Mouse (Mus musculus): ENCODE measurements around the gene Mastl. TPM values are rescaled to one million over a fixed set of nuclear protein-coding genes. Genes with fewer than 3 reads are reported as not detected.

Mastl gene
- polyA plus RNA-seq (2015; fragmentation: Nextera tagmentation; extraction: Ambion mirVana), result 7.8 and 8.0 TPM in 2 replicates

GRCm38 (mm10) chr2:23155777-23156607 lies at the start of gene Mastl, which contains the start of gene Yme1l1:
Gene Mastl (minus strand): TSS chr2:23156024.
Gene Yme1l1 (plus strand): TSS chr2:23156369.
- Histone ChIP-seq H3K36me3 (peaks cover 8% of the 10 kb centered on the region), H3K4me2 (peak within 1 kb of the TSS; percentile 94), H3K4me3 (peak within 1 kb of the TSS; percentile 91), H3K27ac (replicated peaks) (peak within 1 kb of the TSS; percentile 100), H3K9ac (peak within 1 kb of the TSS; percentile 87), H3K4me1 (peaks cover 33% of the 10 kb centered on the region), H3K9me3 (no peaks in the 10 kb centered on the region), H3K27me3 (replicated peaks) (no peaks in the 10 kb centered on the region)
- WGBS, result under 1% methylated on average over 61 of the region's 61 CpGs
- ATAC-seq (ENCODE audit: extremely low read depth, insufficient number of reproducible peaks, low FRiP score, low TSS enrichment), result peak; percentile 98

DNA sequence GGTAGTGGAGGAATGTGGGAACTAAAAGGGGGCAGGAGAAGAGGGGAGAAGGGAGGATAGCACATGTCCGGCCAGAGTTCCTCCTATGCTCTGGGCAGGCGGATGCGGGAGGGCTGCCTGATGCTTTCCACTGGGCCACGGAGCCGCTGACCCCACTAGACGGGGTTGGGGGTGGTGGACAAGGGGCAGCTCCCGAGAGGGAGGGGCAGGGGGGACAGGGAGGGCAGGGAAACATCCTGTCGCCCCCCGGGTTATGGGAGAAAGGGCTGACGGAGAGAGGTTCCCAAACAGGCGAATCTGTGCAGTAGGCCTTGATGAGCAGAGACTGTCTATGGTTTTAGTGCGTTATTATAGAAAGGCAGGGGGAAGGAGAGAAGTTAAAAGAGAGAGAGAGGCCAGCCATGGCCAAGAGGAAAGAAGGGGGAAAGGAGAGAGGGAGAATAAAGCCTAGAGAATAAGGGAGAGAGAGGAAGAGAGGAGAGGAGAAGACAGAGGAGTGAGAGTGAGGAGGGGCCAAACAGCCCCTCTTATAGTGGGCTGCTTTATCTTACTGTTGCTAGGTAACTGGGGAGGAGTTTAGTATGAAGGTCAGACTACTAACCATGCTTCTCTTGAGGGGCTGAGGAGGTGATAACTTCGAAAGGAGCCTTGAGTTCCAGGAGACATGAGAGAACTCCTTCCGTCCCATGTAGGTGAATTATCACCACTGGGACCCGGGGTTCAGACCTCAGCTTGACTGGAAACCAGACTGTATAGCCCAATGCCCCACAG lies 47.3 kb upstream of the Mastl start:
- 48% methylated on average over 15 of the region's 15 CpGs for WGBS
- H3K27ac ChIP-seq (replicated peaks), result no peak overlapping the region

DNA sequence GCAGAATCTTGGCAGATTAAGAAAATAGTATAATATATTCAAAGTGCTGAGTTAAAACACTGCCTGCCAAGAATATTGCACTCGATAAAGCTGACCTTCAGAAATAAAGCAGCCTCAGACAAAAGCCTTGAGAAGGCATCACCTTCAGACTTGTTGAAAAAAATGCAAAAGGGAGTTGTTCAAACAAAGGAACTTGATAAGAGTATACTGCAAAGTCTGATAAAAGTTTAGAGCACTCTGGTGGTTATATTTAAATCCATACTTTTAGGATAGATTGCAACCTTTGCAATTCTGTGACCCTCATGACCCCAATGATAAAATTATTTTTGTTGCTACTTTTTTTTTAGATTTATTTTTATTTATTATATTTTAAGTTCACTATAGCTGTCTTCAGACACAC lies 45.2 kb upstream of the Mastl start:
- H3K36me3 ChIP-seq, result peaks cover 34% of the 10 kb centered on the region
- no peaks in the 10 kb centered on the region for H3K27me3 ChIP-seq (replicated peaks)
- 49% methylated on average over 1 of the region's 1 CpGs for WGBS
- H3K4me3 ChIP-seq, result no peak overlapping the region
- no peaks in the 10 kb centered on the region for H3K9me3 ChIP-seq
- no peak for ATAC-seq (ENCODE audit: extremely low read depth, insufficient number of reproducible peaks, low FRiP score, low TSS enrichment)
- no peak overlapping the region for H3K9ac ChIP-seq
- peaks cover 8% of the 10 kb centered on the region for H3K4me1 ChIP-seq
- H3K4me2 ChIP-seq, result no peak overlapping the region
- H3K27ac ChIP-seq (replicated peaks), result no peak overlapping the region

More for the DNA sequence above, 47.3 kb upstream of the Mastl start:
- Histone ChIP-seq H3K27me3 (replicated peaks) (no peaks in the 10 kb centered on the region), H3K4me2 (no peak overlapping the region), H3K9me3 (no peaks in the 10 kb centered on the region), H3K36me3 (peaks cover 23% of the 10 kb centered on the region), H3K4me3 (no peak overlapping the region), H3K9ac (no peak overlapping the region), H3K4me1 (peaks cover 8% of the 10 kb centered on the region)
- ATAC-seq (ENCODE audit: extremely low read depth, insufficient number of reproducible peaks, low FRiP score, low TSS enrichment), result no peak

DNA sequence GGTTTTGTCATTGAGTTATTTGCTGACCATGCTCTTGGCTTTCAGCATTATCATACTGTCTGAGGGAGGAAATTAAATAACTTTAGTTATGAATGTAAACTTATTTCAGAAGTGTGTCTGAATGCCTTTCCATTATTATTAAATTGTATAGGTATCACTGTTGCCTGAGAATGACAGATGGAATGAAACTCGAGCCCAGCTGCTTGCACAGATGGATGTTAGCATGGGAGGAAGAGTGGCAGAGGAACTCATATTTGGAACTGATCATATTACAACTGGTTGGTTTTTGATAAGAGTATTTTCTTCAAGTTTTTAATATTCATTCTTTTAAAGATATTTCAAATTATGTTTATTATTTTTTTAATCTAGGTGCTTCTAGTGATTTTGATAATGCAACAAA lies 38.5 kb upstream of the Mastl start:
- 86% methylated on average over 1 of the region's 1 CpGs for WGBS
- Histone ChIP-seq H3K4me3 (no peak overlapping the region), H3K9ac (no peak overlapping the region), H3K9me3 (no peaks in the 10 kb centered on the region), H3K36me3 (peaks cover 77% of the 10 kb centered on the region), H3K27ac (replicated peaks) (no peak overlapping the region), H3K4me2 (no peak overlapping the region), H3K4me1 (no peaks in the 10 kb centered on the region), H3K27me3 (replicated peaks) (no peaks in the 10 kb centered on the region)
- ATAC-seq (ENCODE audit: extremely low read depth, insufficient number of reproducible peaks, low FRiP score, low TSS enrichment), result no peak

DNA sequence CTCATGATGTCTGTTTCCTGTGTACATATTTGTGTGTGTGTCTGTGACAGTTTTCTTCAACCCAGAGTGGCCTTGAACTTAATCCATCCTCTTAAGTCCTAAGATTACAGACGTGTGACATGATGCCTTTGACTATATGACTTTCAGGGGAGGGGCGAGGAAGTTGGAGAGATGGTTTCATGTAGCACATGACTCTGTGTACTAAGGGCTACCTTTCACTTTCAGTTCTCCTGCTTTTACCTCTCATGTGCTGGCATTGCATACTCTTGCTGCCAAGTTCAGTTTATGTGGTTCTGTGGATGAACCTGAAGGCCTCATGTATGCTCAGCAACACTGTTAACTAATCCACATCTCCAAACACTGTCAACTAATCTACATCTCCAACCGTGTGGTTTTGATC lies 16.5 kb upstream of the Mastl start:
- no peak for ATAC-seq (ENCODE audit: extremely low read depth, insufficient number of reproducible peaks, low FRiP score, low TSS enrichment)
- Histone ChIP-seq H3K4me3 (no peak overlapping the region), H3K27ac (replicated peaks) (no peak overlapping the region), H3K4me1 (no peaks in the 10 kb centered on the region), H3K4me2 (no peak overlapping the region), H3K9ac (no peak overlapping the region), H3K36me3 (peaks cover 86% of the 10 kb centered on the region), H3K9me3 (no peaks in the 10 kb centered on the region), H3K27me3 (replicated peaks) (no peaks in the 10 kb centered on the region)
- 64% methylated on average over 3 of the region's 3 CpGs for WGBS

DNA sequence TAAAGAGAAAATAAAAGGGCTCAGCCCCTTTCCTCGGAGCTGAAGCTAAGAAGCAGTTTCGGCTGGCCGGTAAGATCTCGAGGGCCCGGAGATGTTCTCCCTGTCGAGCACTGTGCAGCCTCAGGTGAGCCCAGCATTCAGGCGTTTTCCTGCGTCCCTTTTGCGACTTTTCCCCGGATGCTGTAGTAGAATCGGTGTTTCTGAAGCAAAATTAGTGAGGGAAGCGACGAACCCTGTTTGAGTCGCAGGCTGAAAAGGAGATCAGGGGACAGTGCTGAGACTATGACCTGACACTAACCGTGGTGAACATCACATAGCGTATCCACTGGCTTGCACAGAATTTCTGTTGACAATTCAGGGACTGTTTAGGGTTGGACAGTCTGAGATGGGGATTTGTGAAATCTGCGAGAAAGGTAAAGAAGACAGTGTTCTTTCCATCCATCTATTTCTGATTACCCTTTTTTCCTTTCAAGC lies 821 bp upstream of the Mastl start:
- Histone ChIP-seq H3K27me3 (replicated peaks) (no peaks in the 10 kb centered on the region), H3K4me2 (peak overlapping the region; percentile 94), H3K36me3 (peaks cover 14% of the 10 kb centered on the region), H3K9me3 (no peaks in the 10 kb centered on the region), H3K4me1 (peaks cover 33% of the 10 kb centered on the region), H3K9ac (peak overlapping the region; percentile 87), H3K4me3 (peak overlapping the region; percentile 91), H3K27ac (replicated peaks) (peak overlapping the region; percentile 100)
- WGBS, result 3% methylated on average over 17 of the region's 17 CpGs
- ATAC-seq (ENCODE audit: extremely low read depth, insufficient number of reproducible peaks, low FRiP score, low TSS enrichment), result no peak

GRCm38 (mm10) chr2:23155199-23155621 lies 614 bp downstream of the Mastl start:
- Histone ChIP-seq H3K4me2 (peak overlapping the region; percentile 94), H3K9ac (peak overlapping the region; percentile 87), H3K27ac (replicated peaks) (peak overlapping the region; percentile 100), H3K9me3 (no peaks in the 10 kb centered on the region), H3K36me3 (peaks cover 11% of the 10 kb centered on the region), H3K4me3 (peak overlapping the region; percentile 91), H3K27me3 (replicated peaks) (no peaks in the 10 kb centered on the region), H3K4me1 (peaks cover 33% of the 10 kb centered on the region)
- 6% methylated on average over 5 of the region's 5 CpGs for WGBS
- no peak for ATAC-seq (ENCODE audit: extremely low read depth, insufficient number of reproducible peaks, low FRiP score, low TSS enrichment)

GRCm38 (mm10) chr2:23119573-23119972 lies 36.3 kb downstream of the Mastl start:
- no peak for ATAC-seq (ENCODE audit: extremely low read depth, insufficient number of reproducible peaks, low FRiP score, low TSS enrichment)
- no peak overlapping the region for H3K4me2 ChIP-seq
- H3K9ac ChIP-seq, result no peak overlapping the region
- H3K4me3 ChIP-seq, result no peak overlapping the region
- H3K9me3 ChIP-seq, result no peaks in the 10 kb centered on the region
- no peak overlapping the region for H3K27ac ChIP-seq (replicated peaks)
- H3K4me1 ChIP-seq, result 0 out of 2 replicates have a peak, but pooled peaks cover 3% of the 10 kb centered on the region
- no peaks in the 10 kb centered on the region for H3K27me3 ChIP-seq (replicated peaks)
- peaks cover 56% of the 10 kb centered on the region for H3K36me3 ChIP-seq

DNA sequence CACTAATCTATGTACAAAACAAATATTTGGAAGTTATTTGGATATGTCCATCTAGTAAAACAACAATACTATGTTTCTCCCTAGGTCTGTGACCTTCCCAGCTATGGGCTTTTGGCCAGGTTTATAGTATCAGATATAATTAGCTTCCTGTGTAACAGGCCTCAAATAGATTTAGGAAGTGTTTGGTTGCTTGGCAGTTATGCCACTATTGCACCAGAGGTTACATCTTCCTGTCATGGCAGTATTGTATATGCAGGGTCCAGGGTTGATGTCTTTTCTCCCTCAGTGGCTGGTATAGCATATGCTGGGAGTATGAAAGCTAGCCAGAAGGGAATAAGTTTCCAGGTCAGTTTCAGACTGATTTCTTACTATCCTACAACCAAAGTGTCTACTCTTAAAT lies 53.6 kb downstream of the Mastl start:
- Histone ChIP-seq H3K4me3 (no peak overlapping the region), H3K9ac (no peak overlapping the region), H3K9me3 (no peaks in the 10 kb centered on the region), H3K36me3 (peaks cover 43% of the 10 kb centered on the region), H3K27me3 (replicated peaks) (no peaks in the 10 kb centered on the region), H3K27ac (replicated peaks) (no peak overlapping the region), H3K4me1 (no peaks in the 10 kb centered on the region), H3K4me2 (no peak overlapping the region)
- no peak for ATAC-seq (ENCODE audit: extremely low read depth, insufficient number of reproducible peaks, low FRiP score, low TSS enrichment)

DNA sequence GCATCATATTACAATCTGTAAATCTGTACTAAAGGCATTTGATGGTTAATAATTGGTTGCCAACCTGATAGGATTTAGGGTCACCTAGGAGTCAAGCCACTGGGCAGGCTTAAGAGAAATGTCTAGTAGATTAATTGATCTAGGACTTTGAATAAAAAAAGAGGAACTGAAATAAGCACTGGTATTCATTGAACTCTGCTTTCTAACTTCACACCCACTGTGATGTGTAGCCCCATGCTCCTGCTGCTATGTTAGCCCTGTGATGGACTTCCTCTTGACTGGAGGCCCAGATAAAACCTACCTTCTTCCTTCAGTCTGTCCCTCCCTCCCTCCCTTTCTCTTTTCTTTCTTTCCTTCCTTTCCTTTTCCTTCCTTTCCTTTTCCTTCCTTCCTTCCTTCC lies 58.8 kb downstream of the Mastl start:
- no peaks in the 10 kb centered on the region for H3K4me1 ChIP-seq
- ATAC-seq (ENCODE audit: extremely low read depth, insufficient number of reproducible peaks, low FRiP score, low TSS enrichment), result no peak
- no peak overlapping the region for H3K4me3 ChIP-seq
- no peak overlapping the region for H3K9ac ChIP-seq
- no peaks in the 10 kb centered on the region for H3K27me3 ChIP-seq (replicated peaks)
- no peaks in the 10 kb centered on the region for H3K9me3 ChIP-seq
- no peak overlapping the region for H3K27ac ChIP-seq (replicated peaks)
- H3K4me2 ChIP-seq, result no peak overlapping the region
- peaks cover 65% of the 10 kb centered on the region for H3K36me3 ChIP-seq

DNA sequence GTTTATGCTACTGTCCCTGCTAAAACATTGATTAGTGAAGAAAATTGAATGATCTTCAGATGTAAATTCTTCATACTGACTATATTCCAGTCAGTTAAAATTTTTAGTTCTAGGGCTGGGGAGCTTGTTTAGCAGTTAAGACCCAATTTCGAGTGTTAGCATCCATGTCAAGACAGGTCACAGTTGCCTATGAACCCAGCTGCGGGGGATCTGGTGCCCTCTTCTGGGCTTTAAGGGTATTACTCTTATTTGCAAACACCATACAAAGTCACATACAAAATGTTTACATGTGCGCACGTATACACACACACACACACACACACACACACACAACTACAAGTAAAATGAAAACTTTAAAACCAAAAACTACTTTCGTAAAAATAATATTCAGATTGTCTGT lies 63.6 kb downstream of the Mastl start:
- Histone ChIP-seq H3K9ac (no peak overlapping the region), H3K4me2 (no peak overlapping the region), H3K27me3 (replicated peaks) (no peaks in the 10 kb centered on the region), H3K4me1 (no peaks in the 10 kb centered on the region), H3K9me3 (no peaks in the 10 kb centered on the region), H3K4me3 (no peak overlapping the region), H3K36me3 (peaks cover 85% of the 10 kb centered on the region), H3K27ac (replicated peaks) (no peak overlapping the region)
- ATAC-seq (ENCODE audit: extremely low read depth, insufficient number of reproducible peaks, low FRiP score, low TSS enrichment), result no peak
- WGBS, result 46% methylated on average over 5 of the region's 5 CpGs
